Mouse (Mus musculus): ENCODE measurements at regions not wholly inside any gene's neighbourhood (a gene's known extent, or its start where the extent isn't known, plus 50 kb on each side); places are given as distances from the start of the nearest gene placed in this dataset.

- ATAC-seq: peak; percentile 86
- no peak for TF ChIP-seq CTCF (IDR thresholded peaks at IDR 0.05)
- peak; percentile 75 for DNase-seq (ENCODE audit: low read depth, low spot score)
- H3K27me3 ChIP-seq: no peaks in the 10 kb centered on the region
- ChIA-PET POLR2A (interaction anchor here (1.7 kb wide), 1 partner anchor 137 kb away, joined by 4 read pairs; no protein-coding TSS in a partner anchor), CTCF (interaction anchor here (0.5 to 1.4 kb wide), 2 partner anchors 55 to 74 kb away, joined by 3 read pairs; no protein-coding TSS in a partner anchor)
- in situ Hi-C loops (cut with MboI; ENCODE audit: low pct_unique_long_range_greater_than_20kb): loop anchor here (5.0 to 10.0 kb wide), 4 partner anchors 137 to 342 kb away; partner anchors contain the start of gene Thbs1
Measured at GRCm38 (mm10) chr2:117804686-117805085, 307.0 kb upstream of the Thbs1 start.

GRCm38 (mm10) chr2:117807121-117807520 is 304.6 kb upstream of the Thbs1 start:
- no peak for ATAC-seq
- in situ Hi-C loops (cut with MboI; ENCODE audit: low pct_unique_long_range_greater_than_20kb): loop anchor here (10.0 kb wide), 1 partner anchor 262 kb away; no protein-coding TSS in a partner anchor
- DNase-seq (ENCODE audit: low read depth, low spot score): no peak
- ChIA-PET POLR2A (interaction anchor here (0.6 kb wide), 1 partner anchor 129 kb away, joined by 3 read pairs; no protein-coding TSS in a partner anchor), CTCF (interaction anchor here (1.0 to 1.6 kb wide), 3 partner anchors 12 to 266 kb away, joined by 3 to 6 read pairs (median 4); no protein-coding TSS in a partner anchor)
- no peak for TF ChIP-seq CTCF (IDR thresholded peaks at IDR 0.05)
- H3K27me3 ChIP-seq: no peaks in the 10 kb centered on the region

DNA sequence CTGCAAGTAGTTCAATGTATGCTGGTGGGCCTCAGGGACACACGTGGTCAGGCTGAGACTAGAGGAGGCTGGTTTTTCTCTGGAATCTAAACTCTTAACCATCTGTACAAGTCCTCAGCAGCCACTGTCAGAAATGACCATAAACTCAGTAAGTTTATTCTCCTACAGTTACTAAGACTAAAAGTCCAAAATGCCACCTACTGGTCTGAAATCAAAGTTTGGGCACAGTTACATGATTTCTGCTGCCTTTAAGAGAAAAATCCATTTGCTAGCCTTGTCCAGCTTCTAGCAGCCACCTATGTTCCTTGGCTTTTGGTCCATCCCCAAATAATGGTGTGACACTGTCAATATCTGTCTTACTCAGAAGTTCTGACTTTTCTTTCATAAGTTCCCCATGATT is 300.2 kb upstream of the Thbs1 start:
- TF ChIP-seq CTCF (IDR thresholded peaks at IDR 0.05): peak; percentile 20
- DNase-seq (ENCODE audit: low read depth, low spot score) (no peak), ATAC-seq (no peak)
- no peaks in the 10 kb centered on the region for H3K27me3 ChIP-seq
- in situ Hi-C loops (cut with MboI; ENCODE audit: low pct_unique_long_range_greater_than_20kb): no loop called here
- ChIA-PET POLR2A (no interaction called here), CTCF (no interaction called here)

GRCm38 (mm10) chr2:117811931-117812330 is 299.7 kb upstream of the Thbs1 start:
- ChIA-PET CTCF (no interaction called here), POLR2A (no interaction called here)
- DNase-seq (ENCODE audit: low read depth, low spot score): no peak
- no peaks in the 10 kb centered on the region for H3K27me3 ChIP-seq
- no peak for TF ChIP-seq CTCF (IDR thresholded peaks at IDR 0.05)
- no peak for ATAC-seq
- in situ Hi-C loops (cut with MboI; ENCODE audit: low pct_unique_long_range_greater_than_20kb): no loop called here

DNA sequence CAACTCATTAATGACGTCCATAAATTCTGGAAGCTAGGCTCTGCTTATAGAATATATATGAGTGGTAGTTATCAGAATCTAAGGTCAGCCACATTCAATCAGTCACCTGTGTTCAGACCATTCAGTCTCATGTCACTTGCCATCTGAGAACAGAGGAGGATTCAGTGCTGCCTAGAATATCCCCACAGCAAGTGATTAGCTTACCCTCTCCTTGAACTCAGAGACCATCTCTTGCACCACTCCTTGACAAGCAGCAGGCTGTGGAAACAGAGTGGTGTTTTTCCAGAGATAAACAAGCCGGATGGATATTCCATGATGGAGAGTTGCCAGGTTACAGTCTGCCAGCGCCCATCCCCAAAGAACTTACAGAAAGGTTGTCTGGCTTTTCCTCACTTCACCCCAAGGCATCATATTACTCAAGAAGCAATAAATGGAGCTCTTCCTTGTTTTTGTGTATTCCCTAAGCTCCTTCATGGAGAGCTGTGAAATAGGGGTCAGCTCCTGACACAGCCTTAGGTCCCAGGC is 291.9 kb upstream of the Thbs1 start:
- no peaks in the 10 kb centered on the region for H3K27me3 ChIP-seq
- ChIA-PET CTCF (interaction anchor here (1.1 kb wide), 2 partner anchors 13 to 278 kb away, joined by 3 to 4 read pairs; no protein-coding TSS in a partner anchor), POLR2A (no interaction called here)
- in situ Hi-C loops (cut with MboI; ENCODE audit: low pct_unique_long_range_greater_than_20kb): no loop called here
- no peak for TF ChIP-seq CTCF (IDR thresholded peaks at IDR 0.05)
- ATAC-seq (no peak), DNase-seq (ENCODE audit: low read depth, low spot score) (no peak)

- ChIA-PET POLR2A (no interaction called here), CTCF (interaction anchor here (1.1 kb wide), 1 partner anchor 279 kb away, joined by 4 read pairs; no protein-coding TSS in a partner anchor)
- TF ChIP-seq CTCF (IDR thresholded peaks at IDR 0.05): no peak
- in situ Hi-C loops (cut with MboI; ENCODE audit: low pct_unique_long_range_greater_than_20kb): no loop called here
- H3K27me3 ChIP-seq: no peaks in the 10 kb centered on the region
- ATAC-seq (no peak), DNase-seq (ENCODE audit: low read depth, low spot score) (no peak)
Measured at GRCm38 (mm10) chr2:117820708-117821107, 291.0 kb upstream of the Thbs1 start.

GRCm38 (mm10) chr2:117825088-117825487 is 286.6 kb upstream of the Thbs1 start:
- TF ChIP-seq CTCF (IDR thresholded peaks at IDR 0.05): no peak
- H3K27me3 ChIP-seq: no peaks in the 10 kb centered on the region
- DNase-seq (ENCODE audit: low read depth, low spot score): no peak
- in situ Hi-C loops (cut with MboI; ENCODE audit: low pct_unique_long_range_greater_than_20kb): no loop called here
- ChIA-PET CTCF (no interaction called here), POLR2A (no interaction called here)
- no peak for ATAC-seq

DNA sequence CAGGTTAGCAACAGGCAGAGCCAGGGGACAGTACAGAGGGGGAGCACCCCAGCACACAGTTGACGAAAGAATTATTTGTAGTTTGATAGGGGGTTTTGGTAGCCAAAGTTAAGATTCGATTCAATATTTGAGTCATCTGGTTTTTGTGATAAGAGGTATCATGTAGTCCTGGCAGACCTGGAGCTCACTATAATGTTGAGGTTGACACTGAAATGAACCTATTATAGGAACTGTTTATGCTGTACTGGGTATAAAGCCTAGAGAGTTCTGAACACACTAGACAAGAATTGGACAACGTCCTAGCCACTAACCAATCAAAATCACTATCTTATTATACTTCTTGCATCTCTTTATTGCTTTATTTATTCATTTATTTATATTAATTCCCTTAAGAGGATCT is 284.4 kb upstream of the Thbs1 start:
- CTCF ChIA-PET: no interaction called here
- H3K27me3 ChIP-seq: no peaks in the 10 kb centered on the region
- ATAC-seq (no peak), DNase-seq (ENCODE audit: low read depth, low spot score) (no peak)
- TF ChIP-seq CTCF (IDR thresholded peaks at IDR 0.05): no peak
- in situ Hi-C loops (cut with MboI; ENCODE audit: low pct_unique_long_range_greater_than_20kb): no loop called here
- POLR2A ChIA-PET: no interaction called here

DNA sequence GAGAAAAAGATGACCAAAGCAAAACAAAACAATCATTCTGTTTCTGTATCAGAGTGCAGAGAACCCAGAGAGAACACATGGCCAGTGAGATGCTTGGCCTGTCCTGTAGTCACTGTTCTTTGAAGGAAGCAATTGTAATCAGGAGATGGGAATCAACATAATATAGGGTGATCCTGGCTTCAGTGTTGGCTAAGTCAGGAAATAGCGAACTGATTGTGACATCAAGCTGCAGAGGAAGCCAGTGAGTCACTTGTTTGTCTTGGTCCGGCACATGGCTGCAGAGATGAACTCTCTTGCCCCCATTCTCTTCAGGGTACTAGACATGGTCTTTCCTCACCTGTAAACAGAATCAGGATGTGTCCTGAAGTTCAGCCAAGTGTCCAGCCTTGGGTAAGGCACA is 273.3 kb upstream of the Thbs1 start:
- peak; percentile 24 for DNase-seq (ENCODE audit: low read depth, low spot score)
- ChIA-PET POLR2A (no interaction called here), CTCF (interaction anchor here (1.3 to 1.4 kb wide), 2 partner anchors 22 to 44 kb away, joined by 3 read pairs; no protein-coding TSS in a partner anchor)
- H3K27me3 ChIP-seq: no peaks in the 10 kb centered on the region
- no peak for TF ChIP-seq CTCF (IDR thresholded peaks at IDR 0.05)
- ATAC-seq: no peak
- in situ Hi-C loops (cut with MboI; ENCODE audit: low pct_unique_long_range_greater_than_20kb): no loop called here

- DNase-seq (ENCODE audit: low read depth, low spot score): no peak
- in situ Hi-C loops (cut with MboI; ENCODE audit: low pct_unique_long_range_greater_than_20kb): no loop called here
- no peak for ATAC-seq
- ChIA-PET POLR2A (no interaction called here), CTCF (no interaction called here)
- TF ChIP-seq CTCF (IDR thresholded peaks at IDR 0.05): no peak
- H3K27me3 ChIP-seq: no peaks in the 10 kb centered on the region
Measured at GRCm38 (mm10) chr2:117840406-117840805, 271.3 kb upstream of the Thbs1 start.

GRCm38 (mm10) chr2:117842309-117842986 is 269.2 kb upstream of the Thbs1 start:
- TF ChIP-seq CTCF (IDR thresholded peaks at IDR 0.05): no peak
- ChIA-PET POLR2A (no interaction called here), CTCF (interaction anchor here (0.9 to 1.0 kb wide), 2 partner anchors 12 to 38 kb away, joined by 3 read pairs; no protein-coding TSS in a partner anchor)
- in situ Hi-C loops (cut with MboI; ENCODE audit: low pct_unique_long_range_greater_than_20kb): no loop called here
- DNase-seq (ENCODE audit: low read depth, low spot score): no peak
- ATAC-seq: no peak
- H3K27me3 ChIP-seq: no peaks in the 10 kb centered on the region
